Mouse (Mus musculus) intestine, postnatal 0 days (tissue): ENCODE measurements at regions not wholly inside any gene's neighbourhood (a gene's known extent, or its start where the extent isn't known, plus 50 kb on each side); places are given as distances from the start of the nearest gene placed in this dataset.

Experiments
- ATAC-seq: fragments of 200-750 bp; cut with Nextera tagmentation; 2 replicates; pipeline ENCODE4 v1.8.0; 2017; ENCODE audit warnings: mild to moderate bottlenecking, moderate TSS enrichment, moderate library complexity
- H3K27ac ChIP-seq: fragments of 300-500 bp; sonication (generic); 2 replicates; pipeline ENCODE4 v1.5.1; 2014; ENCODE audit warnings: mild to moderate bottlenecking, low read depth, low read length, moderate library complexity
- H3K27me3 ChIP-seq: fragments of 300-500 bp; sonication (generic); replicated peaks from 2 replicates; pipeline ENCODE4 v1.6.1; 2014; ENCODE audit warnings: low read length, mixed read lengths; ENCODE audit not compliant: control insufficient read depth, insufficient read depth
- H3K36me3 ChIP-seq: fragments of 300-500 bp; sonication (generic); 2 replicates; pipeline ENCODE4 v1.6.1; 2014; ENCODE audit warnings: mild to moderate bottlenecking, moderate library complexity; ENCODE audit not compliant: control insufficient read depth, insufficient read depth
- H3K4me1 ChIP-seq: fragments of 300-500 bp; sonication (generic); replicated peaks from 2 replicates; pipeline ENCODE4 v1.6.1; 2014; ENCODE audit warnings: antibody characterized with exemption, low read length, mixed read lengths; ENCODE audit not compliant: control insufficient read depth, insufficient read depth
- H3K4me2 ChIP-seq: fragments of 300-500 bp; sonication (generic); replicated peaks from 2 replicates; pipeline ENCODE4 v1.6.1; 2014; ENCODE audit warnings: low read depth, mild to moderate bottlenecking, moderate library complexity
- H3K4me3 ChIP-seq: fragments of 300-500 bp; sonication (generic); 2 replicates; pipeline ENCODE4 v1.5.1; 2014; ENCODE audit warnings: low read depth, low read length
- H3K9ac ChIP-seq: fragments of 300-500 bp; sonication (generic); 2 replicates; pipeline ENCODE4 v1.6.1; 2014; ENCODE audit warnings: mild to moderate bottlenecking, low read depth, low read length
- H3K9me3 ChIP-seq: fragments of 300-500 bp; sonication (generic); 2 replicates; pipeline ENCODE4 v1.6.1; 2016; ENCODE audit warnings: mixed run types; ENCODE audit not compliant: control insufficient read depth
- CTCF ChIP-seq: sonication (generic); IDR thresholded peaks from 2 replicates; pipeline ENCODE4 v1.5.1; 2016; ENCODE audit warnings: low read depth, mild to moderate bottlenecking, control low read depth, antibody characterized with exemption, moderate library complexity
- WGBS: fragments of 180-500 bp; shearing (Covaris S2); extraction: QIAGEN DNeasy Blood & Tissue Kit; methylation state at CpG from one replicate; pipeline ENCODE4 v1.1.7; 2014; 5-methylcytosine and 5-hydroxymethylcytosine counted together

DNA sequence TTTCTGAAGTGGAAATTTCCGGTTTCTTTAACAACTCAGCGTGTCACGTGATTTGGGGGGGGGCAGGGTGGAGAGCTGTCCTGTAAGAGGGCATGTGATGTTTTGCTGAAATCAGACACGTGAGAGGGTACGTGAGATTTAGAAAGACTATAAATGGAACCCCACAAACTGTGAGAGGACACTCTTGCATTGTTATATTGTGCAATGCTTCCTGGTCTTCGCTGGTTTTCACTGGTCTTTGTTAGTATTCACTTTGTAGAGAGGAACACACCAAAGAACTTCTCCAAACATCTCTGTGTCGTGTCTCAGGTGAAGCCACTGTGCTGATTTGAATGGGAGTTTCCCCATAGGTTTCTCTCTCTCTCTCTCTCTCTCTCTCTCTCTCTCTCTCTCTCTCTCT is 163.2 kb upstream of the Jun start:
- H3K36me3 ChIP-seq = no peaks in the 10 kb centered on the region
- H3K4me1 ChIP-seq = 0 out of 2 replicates have a peak, but pooled peaks cover 6% of the 10 kb centered on the region
- WGBS = 82% methylated on average over 7 of the region's 7 CpGs
- no peaks in the 10 kb centered on the region for H3K27me3 ChIP-seq
- no peak overlapping the region for H3K27ac ChIP-seq
- no peaks in the 10 kb centered on the region for H3K9me3 ChIP-seq
- TF ChIP-seq CTCF = no peak
- H3K4me2 ChIP-seq = no peak overlapping the region
- no peak overlapping the region for H3K4me3 ChIP-seq
- H3K9ac ChIP-seq = no peak overlapping the region
- no peak for ATAC-seq

- Histone ChIP-seq H3K9ac (no peak overlapping the region), H3K27me3 (no peaks in the 10 kb centered on the region), H3K4me2 (no peak overlapping the region), H3K27ac (no peak overlapping the region), H3K4me1 (no peaks in the 10 kb centered on the region), H3K9me3 (no peaks in the 10 kb centered on the region), H3K36me3 (no peaks in the 10 kb centered on the region), H3K4me3 (no peak overlapping the region)
- WGBS = 76% methylated on average over 1 of the region's 1 CpGs
- TF ChIP-seq CTCF = no peak
- ATAC-seq = no peak
Observed at GRCm38 (mm10) chr4:95230461-95230860, 178.4 kb upstream of the Jun start.

GRCm38 (mm10) chr4:95233034-95233433 is 181.0 kb upstream of the Jun start:
- H3K9ac ChIP-seq = no peak overlapping the region
- peak; percentile 89 for ATAC-seq
- H3K9me3 ChIP-seq = no peaks in the 10 kb centered on the region

DNA sequence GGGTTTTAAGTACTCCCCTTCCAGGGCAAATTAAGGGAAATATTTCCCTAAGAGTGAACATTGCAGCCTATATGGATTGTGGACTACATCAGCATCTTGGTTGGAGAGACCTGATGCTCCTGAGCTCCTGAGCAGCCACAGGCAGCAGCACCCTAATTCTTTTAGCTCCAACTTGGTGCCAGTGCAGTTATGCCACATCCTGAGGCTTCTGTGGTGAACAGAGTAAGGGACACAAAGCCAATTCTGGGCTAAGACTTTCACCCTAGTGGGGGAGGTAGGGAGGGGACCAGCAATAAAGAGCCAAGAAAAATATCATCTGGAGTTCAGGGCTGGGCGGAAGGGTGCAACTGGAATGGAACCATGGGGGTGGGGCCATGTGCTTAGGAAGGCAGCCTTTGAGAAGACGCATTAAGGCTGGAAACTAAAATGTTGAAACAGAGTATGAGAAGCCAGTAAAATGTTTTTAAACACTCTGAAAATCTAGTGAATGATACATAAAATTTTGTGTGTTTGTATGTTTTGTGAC is 182.1 kb upstream of the Jun start:
- ATAC-seq = no peak

More at GRCm38 (mm10) chr4:95233034-95233433, 181.0 kb upstream of the Jun start:
- Histone ChIP-seq H3K4me1 (no peaks in the 10 kb centered on the region), H3K4me3 (no peak overlapping the region), H3K36me3 (no peaks in the 10 kb centered on the region), H3K4me2 (no peak overlapping the region), H3K27me3 (no peaks in the 10 kb centered on the region), H3K27ac (peak overlapping the region; percentile 41; the same call in 1 of the 2 replicates)
- TF ChIP-seq CTCF = no peak

DNA sequence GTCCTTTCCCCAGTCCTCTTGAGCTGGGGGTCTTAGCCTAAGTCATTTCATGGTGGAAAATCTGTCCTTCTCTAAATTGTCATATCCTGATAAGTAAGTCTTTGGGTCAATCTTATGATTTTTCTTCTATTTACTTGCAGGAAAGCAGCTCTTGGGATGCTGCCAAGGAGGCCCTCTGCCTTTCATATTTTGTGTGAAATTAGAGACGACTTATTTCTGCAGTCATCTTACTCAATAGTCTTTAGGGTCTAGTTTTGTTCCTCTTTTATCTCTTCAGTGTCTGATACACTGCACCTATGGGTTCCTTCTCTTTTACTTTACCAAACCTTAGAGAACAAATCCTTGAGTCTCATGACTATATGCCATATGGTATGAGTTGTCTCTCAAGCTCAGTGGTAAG is 196.0 kb upstream of the Jun start:
- no peak overlapping the region for H3K27ac ChIP-seq
- H3K4me1 ChIP-seq = no peaks in the 10 kb centered on the region
- TF ChIP-seq CTCF = no peak
- WGBS = 50% methylated on average over 1 of the region's 1 CpGs
- H3K9ac ChIP-seq = no peak overlapping the region
- H3K36me3 ChIP-seq = no peaks in the 10 kb centered on the region
- H3K27me3 ChIP-seq = no peaks in the 10 kb centered on the region
- H3K9me3 ChIP-seq = no peaks in the 10 kb centered on the region
- H3K4me3 ChIP-seq = no peak overlapping the region
- no peak overlapping the region for H3K4me2 ChIP-seq
- ATAC-seq = no peak

More for the DNA sequence above, 182.1 kb upstream of the Jun start:
- Histone ChIP-seq H3K27ac (no peak overlapping the region), H3K27me3 (no peaks in the 10 kb centered on the region), H3K4me3 (no peak overlapping the region), H3K4me2 (no peak overlapping the region), H3K4me1 (no peaks in the 10 kb centered on the region), H3K9me3 (no peaks in the 10 kb centered on the region), H3K36me3 (no peaks in the 10 kb centered on the region), H3K9ac (no peak overlapping the region)
- WGBS = 71% methylated on average over 2 of the region's 2 CpGs
- TF ChIP-seq CTCF = no peak

DNA sequence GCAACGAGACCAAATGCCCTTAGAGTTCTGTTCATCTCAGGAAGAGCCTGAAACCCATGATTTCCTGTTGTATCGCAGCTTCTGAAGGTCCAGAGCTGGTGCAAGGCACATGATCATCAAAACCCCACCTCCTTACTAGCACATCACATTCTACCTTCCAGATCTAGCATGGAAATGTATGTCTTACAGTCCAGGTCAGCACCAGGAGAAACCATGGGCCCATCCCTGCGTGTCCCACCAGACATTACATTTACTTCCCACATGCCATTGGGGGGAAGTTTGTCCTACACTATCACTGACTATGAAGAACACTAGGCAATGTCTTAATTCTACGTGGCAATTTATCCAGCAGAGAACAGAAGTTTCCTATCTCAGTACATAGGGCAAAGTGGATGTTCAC is 197.0 kb upstream of the Jun start:
- Histone ChIP-seq H3K4me3 (no peak overlapping the region), H3K27ac (no peak overlapping the region), H3K27me3 (no peaks in the 10 kb centered on the region), H3K9ac (no peak overlapping the region), H3K4me2 (no peak overlapping the region), H3K4me1 (no peaks in the 10 kb centered on the region), H3K9me3 (no peaks in the 10 kb centered on the region), H3K36me3 (no peaks in the 10 kb centered on the region)
- no peak for ATAC-seq
- 85% methylated on average over 4 of the region's 4 CpGs for WGBS
- no peak for TF ChIP-seq CTCF

- Histone ChIP-seq H3K27me3 (no peaks in the 10 kb centered on the region), H3K9ac (no peak overlapping the region), H3K9me3 (no peaks in the 10 kb centered on the region), H3K4me1 (no peaks in the 10 kb centered on the region), H3K36me3 (no peaks in the 10 kb centered on the region), H3K4me2 (no peak overlapping the region), H3K4me3 (no peak overlapping the region), H3K27ac (no peak overlapping the region)
- 78% methylated on average over 1 of the region's 1 CpGs for WGBS
- ATAC-seq = no peak
- TF ChIP-seq CTCF = no peak
Observed at GRCm38 (mm10) chr4:95250083-95250482, 198.1 kb upstream of the Jun start.
